Mouse (Mus musculus): Measurements from ENCODE around the gene Slc36a1.
A peak's percentile ranks its signal among the peaks of the same experiment; 100 is the strongest.

- TF ChIP-seq CTCF (IDR thresholded peaks at IDR 0.05; ENCODE audit: insufficient read depth, low read length) (peak; percentile 74), POLR2A (IDR thresholded peaks at IDR 0.05; ENCODE audit: borderline replicate concordance, extremely low read depth, low read depth, low read length) (no peak)
These were observed 41.5 kb upstream of the Slc36a1 start for GRCm38 (mm10) chr11:55162670-55163069.

Data from lung, adult 2 months (tissue).